Comparison of ENCODE assay signal across 20 mouse cellular contexts in genomic region chr12:119839119-119839518, GRCm38 (mm10).
DNase-seq lines count a peak whose midpoint lies in the region; TF ChIP-seq lines count a peak whose summit lies in the region.
"Had no signal": no experiment of that assay in that cellular context is flagged by ENCODE, and none has a peak within 500 bp of the region (broad histone marks: within the 10 kb centered on the region; RNA-seq: fewer than 3 reads in every experiment).

No protein-coding gene starts in this region.

- DNase-seq in cerebellum, postnatal 10 days: peak; percentile 54 to 59
- no peak for DNase-seq in cerebellum, postnatal 4 days (ENCODE audit: low spot score in 2 of 2)
- peak; percentile 2 to 13 for DNase-seq in frontal cortex, postnatal 36 days (ENCODE audit: low spot score in 2 of 2)
- no peak for DNase-seq in frontal cortex, postnatal 25 days (ENCODE audit: low spot score in 2 of 2)
- peak; percentile 40 to 68 for DNase-seq in right cerebral cortex, postnatal 10 days (ENCODE audit: low spot score in 2 of 2)
- no peak for DNase-seq in right cerebral cortex, postnatal 25 days
- DNase-seq in gastrocnemius, adult 2 months: no peak
- DNase-seq: adrenal gland, postnatal 10 days; cerebellum, adult 9-11 months; gastrocnemius, postnatal 36 days; heart, adult 2 months; heart, postnatal 14 days; kidney, adult 11 months; kidney, postnatal 4 days; liver, postnatal 0 days; thymus, postnatal 25 days had no signal

- H3K4me3 ChIP-seq in gastrocnemius, adult 2 months: no peak overlapping the region
- H3K4me3 ChIP-seq: embryonic facial prominence, embryonic 12.5 days; heart, adult 2 months; heart, embryonic 13.5 days; limb, embryonic 12.5 days had no signal

- intact Hi-C loops in gastrocnemius, adult 2 months (cut with DNase I): no loop called here

- no peak overlapping the region for H3K27ac ChIP-seq in gastrocnemius, adult 2 months
- H3K27ac ChIP-seq: embryonic facial prominence, embryonic 12.5 days; heart, adult 2 months; heart, embryonic 13.5 days; limb, embryonic 12.5 days; macrophage had no signal

- no peak for TF ChIP-seq CTCF in gastrocnemius, adult 2 months (IDR thresholded peaks at IDR 0.05)

Comparison
In these comparisons a context has a peak if more than half of its experiments do, and no peak if none do; other contexts are left out.
1. DNase-seq: peak in cerebellum, postnatal 10 days (2 of 2), frontal cortex, postnatal 36 days (2 of 2) and right cerebral cortex, postnatal 10 days (2 of 2); none in cerebellum, postnatal 4 days (0 of 2), frontal cortex, postnatal 25 days (0 of 2), right cerebral cortex, postnatal 25 days (single experiment) and gastrocnemius, adult 2 months (single experiment).